Mouse (Mus musculus) heart, postnatal 0 days (tissue): Measurements from ENCODE around the gene Cdh6. TPM values are rescaled to one million over a fixed set of nuclear protein-coding genes. Genes with fewer than 3 reads are reported as not detected.
A peak's percentile ranks its signal among the peaks of the same experiment; 100 is the strongest.

ENCODE experiments used
- ATAC-seq: fragments of 200-750 bp; cut with Nextera tagmentation; 2 replicates; pipeline ENCODE4 v1.8.0; 2017; ENCODE audit warnings: low read depth, moderate number of reproducible peaks, moderate library complexity; ENCODE audit not compliant: insufficient read depth
- DNase-seq: peaks from one replicate; pipeline ENCODE4 v3.0.0-alpha.2; 2016; ENCODE audit warnings: low spot score
- H3K27ac ChIP-seq: fragments of 300-500 bp; sonication (generic); 2 replicates; pipeline ENCODE4 v1.5.1; 2014; ENCODE audit warnings: low read depth, mild to moderate bottlenecking
- H3K27me3 ChIP-seq: fragments of 300-500 bp; sonication (generic); 2 replicates; pipeline ENCODE4 v1.6.1; 2014; ENCODE audit warnings: low read length, mixed read lengths; ENCODE audit not compliant: control insufficient read depth, insufficient read depth
- H3K36me3 ChIP-seq: fragments of 300-500 bp; sonication (generic); replicated peaks from 2 replicates; pipeline ENCODE4 v1.6.1; 2014; ENCODE audit warnings: low read length, mixed read lengths; ENCODE audit not compliant: control insufficient read depth, insufficient read depth
- H3K4me1 ChIP-seq: fragments of 300-500 bp; sonication (generic); 2 replicates; pipeline ENCODE4 v1.6.1; 2014; ENCODE audit warnings: antibody characterized with exemption; ENCODE audit not compliant: control insufficient read depth, insufficient read depth
- H3K4me2 ChIP-seq: fragments of 300-500 bp; sonication (generic); 2 replicates; pipeline ENCODE4 v1.6.1; 2014; ENCODE audit warnings: low read depth, mild to moderate bottlenecking, low read length, moderate library complexity
- H3K4me3 ChIP-seq: fragments of 300-500 bp; sonication (generic); 2 replicates; pipeline ENCODE4 v1.5.1; 2014; ENCODE audit warnings: low read depth, low read length
- H3K9ac ChIP-seq: fragments of 300-500 bp; sonication (generic); replicated peaks from 2 replicates; pipeline ENCODE4 v1.6.1; 2014; ENCODE audit warnings: low read depth, low read length, mixed read lengths
- H3K9me3 ChIP-seq: fragments of 300-500 bp; sonication (generic); replicated peaks from 2 replicates; pipeline ENCODE4 v1.6.1; 2016; ENCODE audit warnings: low read length; ENCODE audit not compliant: control insufficient read depth
- CTCF ChIP-seq: IDR thresholded peaks from 2 replicates; pipeline ENCODE4 v1.5.1; 2016; ENCODE audit warnings: antibody characterized with exemption, control low read depth, low read depth
- EP300 ChIP-seq: IDR thresholded peaks from 2 replicates; pipeline ENCODE4 v1.6.1; 2016; ENCODE audit warnings: antibody characterized with exemption, low read depth
- WGBS: fragments of 180-500 bp; shearing (Covaris S2); extraction: QIAGEN DNeasy Blood & Tissue Kit; methylation state at CpG from one replicate; pipeline ENCODE4 v1.1.7; 2014; 5-methylcytosine and 5-hydroxymethylcytosine counted together
- polyA plus RNA-seq: library from polyadenylated mRNA; unstranded; fragments of >200 nt; fragmentation: Nextera tagmentation; extraction: Ambion mirVana; gene quantifications from 2 replicates; pipeline ENCODE4 v1.2.1, GENCODE M21; 2015
- total RNA-seq: library from RNA; depleted of rRNA; stranded (reverse); fragments of >200 nt; gene quantifications from 2 replicates; pipeline ENCODE4 v1.2.3, GENCODE M21; 2014; ENCODE audit warnings: low replicate concordance; rRNA removed

Cdh6 gene
- total RNA-seq (0.34 and 0.58 TPM in 2 replicates), polyA plus RNA-seq (0.40 and 0.64 TPM in 2 replicates)

DNA sequence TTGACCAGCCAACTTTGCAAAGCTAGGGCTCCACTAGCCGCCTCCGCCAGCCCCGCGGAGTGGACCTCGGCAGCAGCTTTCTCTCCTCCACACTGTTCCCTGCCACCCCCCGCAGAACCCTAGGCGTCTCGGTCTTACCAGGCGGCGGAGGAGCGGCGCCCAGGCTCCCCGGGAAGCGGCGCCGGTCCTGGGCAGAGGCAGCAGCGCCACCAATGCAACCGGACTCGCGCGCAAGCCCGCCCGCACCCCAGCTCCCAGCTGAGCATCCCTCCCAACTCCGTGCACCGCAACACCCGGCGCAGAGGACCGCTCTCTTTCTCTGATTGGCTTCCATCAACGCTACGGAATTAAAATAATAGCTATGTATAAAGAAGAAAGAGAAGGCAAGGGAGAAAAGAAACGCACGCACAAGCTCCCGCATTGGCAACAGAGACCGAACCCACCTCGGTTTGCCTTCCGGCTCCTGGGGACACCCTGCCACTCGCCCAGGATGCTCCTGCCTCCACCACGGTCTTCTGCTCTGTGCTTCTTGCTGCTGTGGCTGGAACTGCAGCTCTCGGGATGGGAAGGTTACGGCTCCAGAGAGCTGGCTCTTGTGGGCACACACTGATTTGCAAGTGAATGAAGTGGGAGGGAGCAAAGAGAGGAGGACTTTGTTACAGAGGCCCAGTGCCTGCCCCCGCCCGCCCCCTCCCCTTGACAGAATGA, at the start of gene Cdh6:
Cdh6 (minus strand) TSS at position 605 of the 708 bp plus-strand sequence.
- Histone ChIP-seq H3K4me1 (peaks cover 15% of the 10 kb centered on the region), H3K27me3 (peaks cover 21% of the 10 kb centered on the region; the same call in 1 of the 2 replicates), H3K36me3 (no peaks in the 10 kb centered on the region), H3K4me2 (peak within 1 kb of the TSS; percentile 98), H3K9ac (peak within 1 kb of the TSS; percentile 41), H3K9me3 (no peaks in the 10 kb centered on the region), H3K27ac (no peak within 1 kb of the TSS), H3K4me3 (peak within 1 kb of the TSS; percentile 64)
- DNase-seq (peak; percentile 53), ATAC-seq (peak; percentile 75)
- 0% methylated on average over 42 of the region's 42 CpGs for WGBS
- no peak for TF ChIP-seq EP300
- TF ChIP-seq CTCF = no peak

DNA sequence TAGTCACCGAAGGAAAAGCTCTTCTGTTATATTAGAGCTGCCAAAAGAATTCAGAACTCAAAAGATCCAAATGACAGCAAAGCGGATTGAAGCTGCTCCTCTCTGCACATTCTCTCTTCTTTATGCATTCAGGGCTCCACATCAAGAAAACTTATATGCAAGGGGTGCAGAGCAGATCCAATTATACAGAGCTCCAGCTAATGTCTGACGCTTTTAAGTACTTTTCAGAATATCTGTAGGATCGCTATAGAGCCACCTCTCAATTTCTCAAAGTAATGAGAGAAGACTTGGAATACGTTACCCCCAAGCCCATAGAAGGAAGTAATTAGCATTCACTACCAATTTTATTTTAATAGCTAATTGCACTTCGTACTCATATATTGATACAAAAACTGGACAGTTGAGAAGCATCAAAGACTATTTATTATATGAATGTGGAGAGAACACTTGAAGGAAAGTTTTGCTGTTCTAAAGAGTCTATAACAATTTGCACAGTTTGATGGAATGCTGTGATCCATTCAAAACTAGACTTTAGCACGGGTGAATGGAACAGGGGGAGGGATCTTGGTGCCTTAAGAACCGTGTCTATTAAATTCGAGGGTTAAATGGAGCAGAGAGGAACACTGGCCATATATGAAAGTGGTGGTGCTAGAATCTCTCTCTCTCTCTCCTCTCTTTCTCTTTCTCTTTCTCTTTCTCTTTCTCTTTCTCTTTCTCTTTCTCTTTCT, 46.4 kb upstream of the Cdh6 start:
- no peaks in the 10 kb centered on the region for H3K4me1 ChIP-seq
- no peak overlapping the region for H3K4me2 ChIP-seq
- no peaks in the 10 kb centered on the region for H3K27me3 ChIP-seq
- H3K27ac ChIP-seq = no peak overlapping the region
- H3K36me3 ChIP-seq = no peaks in the 10 kb centered on the region
- DNase-seq = no peak
- no peak overlapping the region for H3K4me3 ChIP-seq
- H3K9ac ChIP-seq = no peak overlapping the region
- WGBS = 84% methylated on average over 9 of the region's 9 CpGs
- TF ChIP-seq CTCF (no peak), EP300 (no peak)
- H3K9me3 ChIP-seq = no peaks in the 10 kb centered on the region
- no peak for ATAC-seq

DNA sequence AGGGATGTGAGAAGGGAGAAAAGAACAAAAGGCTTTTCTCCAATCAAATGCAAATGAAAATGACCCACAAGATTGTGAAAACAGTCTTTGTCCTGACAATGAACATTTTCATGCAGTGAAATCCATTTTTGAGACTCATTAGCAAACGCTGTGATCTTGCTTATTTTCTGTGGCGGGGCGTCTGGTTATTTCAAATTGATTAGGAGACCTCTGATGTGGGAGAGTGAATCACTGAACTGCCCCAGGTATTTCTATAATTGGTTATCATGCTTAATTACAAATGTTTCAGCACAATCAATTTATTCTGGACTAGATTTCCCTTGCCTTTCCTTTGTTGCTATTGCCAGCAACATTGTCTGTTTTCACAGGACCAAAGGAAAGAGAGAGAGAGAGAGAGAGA, 44.3 kb upstream of the Cdh6 start:
- Histone ChIP-seq H3K9ac (no peak overlapping the region), H3K36me3 (no peaks in the 10 kb centered on the region), H3K4me1 (no peaks in the 10 kb centered on the region), H3K4me3 (no peak overlapping the region), H3K9me3 (no peaks in the 10 kb centered on the region), H3K27me3 (no peaks in the 10 kb centered on the region), H3K4me2 (no peak overlapping the region), H3K27ac (no peak overlapping the region)
- ATAC-seq = no peak
- no peak for TF ChIP-seq CTCF
- no peak for TF ChIP-seq EP300
- DNase-seq = no peak
- WGBS = 83% methylated on average over 3 of the region's 3 CpGs

DNA sequence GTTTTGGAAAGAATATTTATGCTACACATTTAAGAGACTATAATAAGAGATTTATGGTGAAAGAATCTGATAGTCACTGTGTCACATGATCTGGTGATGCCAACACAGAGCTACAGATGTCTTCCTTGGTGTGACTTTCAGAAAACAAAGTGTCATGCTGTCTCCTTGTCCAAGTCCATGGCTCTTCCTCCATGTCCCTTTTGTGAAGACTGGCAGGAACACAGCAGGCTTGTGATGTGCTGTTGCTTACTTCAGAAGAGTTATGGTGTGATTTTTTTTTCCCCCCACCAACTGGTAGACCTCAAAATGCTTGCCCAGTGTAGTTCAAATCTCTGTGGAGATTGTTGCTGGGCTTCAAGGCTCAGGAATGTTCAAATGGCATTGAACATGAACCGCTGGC, 43.7 kb upstream of the Cdh6 start:
- Histone ChIP-seq H3K4me2 (0 out of 2 replicates have a peak overlapping the region, but pooled peaks have one; percentile 7), H3K4me3 (no peak overlapping the region), H3K9ac (no peak overlapping the region), H3K4me1 (no peaks in the 10 kb centered on the region), H3K27ac (no peak overlapping the region), H3K27me3 (no peaks in the 10 kb centered on the region), H3K9me3 (no peaks in the 10 kb centered on the region), H3K36me3 (no peaks in the 10 kb centered on the region)
- no peak for ATAC-seq
- TF ChIP-seq EP300 (no peak), CTCF (no peak)
- DNase-seq = no peak
- 93% methylated on average over 1 of the region's 1 CpGs for WGBS

DNA sequence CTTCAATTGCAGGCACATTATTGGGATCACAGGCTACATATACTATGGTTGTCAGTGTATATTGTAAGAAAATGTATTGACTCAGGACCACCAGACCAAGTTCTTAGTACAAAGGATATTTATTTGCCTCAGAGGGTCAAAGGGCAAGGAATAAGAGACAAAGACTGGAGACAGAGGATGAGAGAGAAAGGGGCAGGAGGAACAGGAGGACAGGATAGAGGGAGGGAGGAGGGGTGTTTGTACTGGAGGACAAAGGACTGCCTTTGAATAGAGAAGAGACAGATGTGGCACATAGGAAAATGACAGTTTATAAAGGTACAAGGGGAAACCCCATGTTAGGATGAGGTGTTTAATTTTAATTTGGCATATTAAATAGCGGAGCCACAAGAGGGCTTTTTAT, 39.5 kb upstream of the Cdh6 start:
- H3K9ac ChIP-seq = no peak overlapping the region
- DNase-seq = no peak
- H3K4me2 ChIP-seq = no peak overlapping the region
- no peaks in the 10 kb centered on the region for H3K4me1 ChIP-seq
- no peaks in the 10 kb centered on the region for H3K9me3 ChIP-seq
- no peak overlapping the region for H3K4me3 ChIP-seq
- ATAC-seq = no peak
- H3K36me3 ChIP-seq = no peaks in the 10 kb centered on the region
- 88% methylated on average over 1 of the region's 1 CpGs for WGBS
- no peak overlapping the region for H3K27ac ChIP-seq
- no peak for TF ChIP-seq CTCF
- no peak for TF ChIP-seq EP300
- H3K27me3 ChIP-seq = no peaks in the 10 kb centered on the region
